Mouse (Mus musculus) bone marrow, adult 2 months (tissue): ENCODE measurements at regions not wholly inside any gene's neighbourhood (a gene's known extent, or its start where the extent isn't known, plus 50 kb on each side); places are given as distances from the start of the nearest gene placed in this dataset.

Experiments used
- CTCF ChIP-seq: fragments of 200-500 bp; IDR thresholded peaks from 2 replicates; pipeline ENCODE4 v1.5.1; 2011; ENCODE audit warnings: low read length, control low read depth; ENCODE audit not compliant: control insufficient read depth, insufficient read depth
- POLR2A ChIP-seq: fragments of 200-500 bp; IDR thresholded peaks from 2 replicates; pipeline ENCODE4 v1.6.1; 2011; ENCODE audit warnings: low read depth, mild to moderate bottlenecking, control low read depth, low read length, borderline replicate concordance; ENCODE audit not compliant: control insufficient read depth

GRCm38 (mm10) chr8:118137846-118138245 lies 145.7 kb upstream of the Cdh13 start:
- TF ChIP-seq POLR2A, result no peak
- no peak for TF ChIP-seq CTCF
